Mouse (Mus musculus): ENCODE measurements around the gene Ung.

The Ung gene

DNA sequence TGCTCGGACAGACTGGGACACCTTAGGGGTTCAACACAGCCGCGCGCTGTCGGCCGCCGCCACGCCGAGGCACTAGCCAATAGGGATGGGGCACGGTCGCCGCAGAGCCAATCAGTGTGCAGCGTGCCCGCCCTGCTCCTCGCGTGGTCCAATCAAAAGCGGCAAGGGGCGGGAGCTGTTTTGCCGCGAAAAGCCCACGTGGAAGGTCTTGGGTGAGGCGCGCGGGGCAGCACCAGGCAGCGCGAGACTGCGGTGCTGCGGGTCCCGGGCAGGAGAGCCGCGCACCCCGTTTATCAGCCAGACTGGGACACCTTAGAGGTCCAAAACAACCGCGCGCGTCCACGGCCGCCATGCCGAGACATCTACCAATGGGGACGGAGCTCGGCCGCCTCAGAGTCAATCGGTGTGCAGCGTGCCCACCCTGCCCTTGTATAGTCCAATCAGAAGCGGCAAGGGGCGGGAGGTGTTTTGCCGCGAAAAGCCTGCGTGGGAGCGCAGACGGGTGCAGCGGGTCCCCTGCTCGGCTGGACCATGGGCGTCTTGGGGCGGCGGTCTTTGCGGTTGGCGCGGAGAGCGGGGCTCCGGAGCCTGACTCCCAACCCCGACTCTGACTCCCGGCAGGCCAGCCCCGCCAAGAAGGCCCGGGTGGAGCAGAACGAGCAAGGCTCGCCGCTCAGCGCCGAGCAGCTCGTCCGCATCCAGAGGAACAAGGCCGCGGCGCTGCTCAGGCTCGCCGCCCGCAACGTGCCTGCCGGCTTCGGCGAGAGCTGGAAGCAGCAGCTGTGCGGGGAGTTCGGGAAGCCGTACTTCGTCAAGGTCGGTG is 723 bp downstream of the Ung start:
- DNase-seq (ENCODE audit: extremely low spot score, low read depth, low spot score): no peak

DNA sequence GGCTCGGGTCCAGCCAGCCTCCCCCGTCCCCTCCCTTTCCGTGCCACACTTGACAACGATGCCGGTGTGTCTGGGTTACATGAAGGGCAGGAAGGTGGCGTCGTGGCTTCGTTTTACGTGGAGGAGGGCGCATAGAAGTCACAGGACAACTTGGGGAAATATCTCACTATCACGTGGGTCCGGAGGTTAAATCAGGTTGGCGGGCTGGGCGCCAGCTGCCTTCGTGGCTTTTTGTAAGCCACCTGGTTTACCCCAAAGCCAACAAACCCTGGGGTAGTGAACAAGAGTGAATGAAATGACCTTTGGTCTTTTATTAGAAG is 1.3 kb downstream of the Ung start:
- DNase-seq (ENCODE audit: extremely low spot score, low read depth, low spot score): no peak

DNA sequence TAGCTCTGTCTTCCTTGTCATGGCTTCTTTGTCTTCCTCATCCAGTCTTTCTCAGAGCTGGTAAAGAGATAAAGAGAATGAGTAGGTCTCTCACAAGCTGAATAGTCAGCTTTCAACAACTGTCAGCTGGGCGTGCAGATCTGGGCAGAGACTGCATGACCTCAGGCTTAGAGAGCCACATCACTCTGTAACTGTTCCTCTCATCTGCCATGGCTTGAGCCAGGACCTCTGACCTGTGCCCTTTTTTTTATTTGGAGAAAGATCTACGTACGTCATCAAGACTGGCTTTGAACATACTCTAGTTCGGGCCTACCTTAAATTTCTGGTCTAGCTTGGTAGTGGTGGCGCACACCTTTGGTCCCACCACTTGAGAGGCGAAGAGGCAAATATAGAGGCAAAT is 2.7 kb downstream of the Ung start:
- no peak for DNase-seq (ENCODE audit: extremely low spot score, low read depth, low spot score)

DNA sequence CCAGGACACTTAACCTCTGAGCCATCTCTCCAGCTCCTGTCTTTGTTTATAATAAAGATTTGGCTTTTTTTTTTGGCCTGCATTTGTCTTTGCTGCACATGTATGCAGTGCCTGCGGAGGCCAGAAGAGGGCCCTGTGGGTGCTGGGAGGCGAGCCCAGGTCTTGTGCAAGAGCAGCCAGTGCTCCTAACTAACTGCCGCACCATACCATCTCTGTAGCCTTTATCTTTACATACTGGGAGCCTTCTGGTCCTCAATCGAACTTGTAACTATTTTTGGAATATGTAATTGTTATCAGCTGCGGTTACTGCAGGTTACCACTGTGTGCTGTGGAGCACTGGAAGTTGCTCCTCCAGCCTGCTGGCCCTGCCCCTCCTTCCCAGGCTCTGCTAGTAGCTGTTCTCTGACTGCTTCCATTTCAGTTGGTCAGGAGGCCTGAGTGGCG is 3.9 kb downstream of the Ung start:
- no peak for DNase-seq (ENCODE audit: extremely low spot score, low read depth, low spot score)

DNA sequence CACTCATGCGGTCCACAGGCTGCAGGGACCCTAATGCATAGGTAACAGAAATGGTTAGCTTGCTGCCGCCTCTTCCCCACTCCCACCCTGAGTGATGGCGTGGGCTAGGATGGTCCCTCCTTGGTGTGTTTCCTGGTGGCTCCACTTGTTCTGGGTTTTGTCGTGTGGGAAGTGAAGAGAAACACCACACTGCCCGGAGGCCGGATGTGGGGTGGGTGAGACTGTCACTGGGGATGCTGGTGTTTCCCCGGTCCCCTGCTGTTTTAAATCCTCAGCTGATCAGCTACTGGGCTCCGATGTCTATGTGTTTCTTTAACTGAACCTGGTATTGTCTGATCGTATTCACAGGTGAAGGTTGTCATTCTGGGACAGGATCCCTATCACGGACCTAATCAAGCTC is 5.3 kb downstream of the Ung start:
- no peak for DNase-seq (ENCODE audit: extremely low spot score, low read depth, low spot score)

DNA sequence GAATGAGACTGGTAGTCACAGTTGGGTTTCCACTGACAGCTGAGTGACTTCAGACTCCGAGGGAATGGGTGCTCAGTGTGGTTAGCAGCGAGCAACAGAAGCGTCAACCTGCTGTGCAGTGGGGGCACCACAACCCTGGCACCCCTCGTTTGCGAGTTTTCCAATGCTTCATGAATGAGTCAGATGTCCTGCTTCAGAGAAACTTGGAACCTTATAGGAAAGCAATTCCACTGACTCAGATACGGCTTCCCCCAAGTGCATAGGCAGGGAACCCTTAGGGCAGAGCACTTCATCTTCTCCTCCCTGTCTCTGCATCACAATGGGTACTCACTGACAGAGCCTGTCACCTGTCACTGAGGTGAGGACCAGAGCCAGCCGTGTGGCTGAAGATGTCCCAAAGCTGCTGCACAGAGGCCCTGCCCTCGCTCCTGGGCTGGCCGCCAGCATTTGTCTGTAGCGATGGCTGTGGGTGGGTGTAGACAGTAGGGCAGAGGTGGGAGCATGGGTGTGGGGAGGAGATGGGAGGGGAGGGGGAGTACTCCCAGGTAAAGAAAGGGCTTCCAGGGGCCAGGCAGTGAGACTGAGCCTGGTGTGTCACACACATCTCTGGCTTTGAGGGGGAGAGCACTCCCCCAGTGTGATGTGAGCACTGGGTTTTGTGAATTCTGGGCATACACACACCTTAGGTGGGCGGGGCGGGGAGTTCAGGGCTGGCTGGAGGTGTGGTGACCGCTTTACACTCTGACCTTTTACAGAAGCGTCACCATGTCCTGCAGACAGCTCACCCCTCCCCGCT is 7.5 kb downstream of the Ung start:
- no peak for DNase-seq (ENCODE audit: extremely low spot score, low read depth, low spot score)

DNA sequence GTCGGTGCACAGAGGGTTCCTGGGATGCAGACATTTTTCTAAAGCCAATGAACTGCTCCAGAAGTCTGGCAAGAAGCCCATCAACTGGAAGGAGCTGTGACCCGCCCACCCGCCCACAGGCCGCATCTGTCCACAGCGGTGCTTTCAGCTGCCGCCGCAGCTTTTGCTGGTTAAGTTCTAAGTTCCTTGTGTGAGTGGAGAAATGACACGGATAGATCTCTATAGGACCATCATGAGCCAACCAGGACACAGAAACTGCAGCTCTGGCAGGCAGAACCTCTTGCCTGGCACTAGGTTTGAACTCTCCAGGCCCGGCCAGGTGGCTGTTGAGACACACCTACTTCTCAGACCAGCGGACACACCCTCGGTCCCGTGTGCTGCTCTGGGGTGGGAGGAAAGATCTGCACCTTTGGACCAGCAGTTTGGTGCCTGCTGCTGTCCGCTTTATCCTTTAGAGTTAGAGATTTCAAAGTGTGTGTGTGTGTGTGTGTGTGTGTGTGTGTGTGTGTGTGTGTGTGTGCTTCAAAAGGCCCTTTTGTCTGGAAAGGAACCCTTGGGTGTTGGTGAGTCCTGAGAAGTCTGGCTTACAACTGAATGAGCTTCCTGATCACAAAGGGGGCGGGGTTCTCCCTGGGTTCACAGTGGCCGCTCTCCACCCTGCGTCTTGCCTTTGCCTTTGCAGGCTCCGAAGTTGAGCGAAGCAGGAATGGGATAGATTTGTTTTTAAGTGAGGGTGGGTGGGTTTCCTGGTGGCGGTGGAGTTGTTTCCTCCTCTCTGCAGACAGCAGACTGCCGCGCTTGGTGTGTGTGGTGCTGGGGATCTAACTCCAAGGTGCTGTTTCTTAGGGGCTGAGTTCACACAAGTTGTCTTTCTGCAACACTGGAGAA is 8.3 kb downstream of the Ung start:
- DNase-seq (ENCODE audit: extremely low spot score, low read depth, low spot score): no peak

DNA sequence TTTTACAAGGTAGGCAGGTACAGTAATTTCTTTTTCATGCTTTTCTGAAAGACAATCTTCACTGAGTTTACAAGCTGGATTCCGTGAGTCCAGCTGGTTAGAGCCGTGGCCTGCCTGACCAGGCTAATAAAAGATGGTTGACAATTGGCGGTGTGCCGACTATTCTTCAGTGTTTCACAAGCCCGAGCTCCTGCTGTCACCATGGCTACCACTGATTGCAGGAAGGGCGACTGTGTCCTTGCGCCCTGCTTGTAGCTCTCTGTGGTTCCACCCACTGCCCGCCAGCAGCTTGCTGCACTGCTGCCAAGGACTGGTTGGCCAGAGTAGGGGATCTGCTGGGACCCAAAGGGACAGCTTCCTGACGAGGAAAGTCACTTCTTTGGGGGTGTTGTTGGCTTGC is 9.0 kb downstream of the Ung start:
- no peak for DNase-seq (ENCODE audit: extremely low spot score, low read depth, low spot score)

DNA sequence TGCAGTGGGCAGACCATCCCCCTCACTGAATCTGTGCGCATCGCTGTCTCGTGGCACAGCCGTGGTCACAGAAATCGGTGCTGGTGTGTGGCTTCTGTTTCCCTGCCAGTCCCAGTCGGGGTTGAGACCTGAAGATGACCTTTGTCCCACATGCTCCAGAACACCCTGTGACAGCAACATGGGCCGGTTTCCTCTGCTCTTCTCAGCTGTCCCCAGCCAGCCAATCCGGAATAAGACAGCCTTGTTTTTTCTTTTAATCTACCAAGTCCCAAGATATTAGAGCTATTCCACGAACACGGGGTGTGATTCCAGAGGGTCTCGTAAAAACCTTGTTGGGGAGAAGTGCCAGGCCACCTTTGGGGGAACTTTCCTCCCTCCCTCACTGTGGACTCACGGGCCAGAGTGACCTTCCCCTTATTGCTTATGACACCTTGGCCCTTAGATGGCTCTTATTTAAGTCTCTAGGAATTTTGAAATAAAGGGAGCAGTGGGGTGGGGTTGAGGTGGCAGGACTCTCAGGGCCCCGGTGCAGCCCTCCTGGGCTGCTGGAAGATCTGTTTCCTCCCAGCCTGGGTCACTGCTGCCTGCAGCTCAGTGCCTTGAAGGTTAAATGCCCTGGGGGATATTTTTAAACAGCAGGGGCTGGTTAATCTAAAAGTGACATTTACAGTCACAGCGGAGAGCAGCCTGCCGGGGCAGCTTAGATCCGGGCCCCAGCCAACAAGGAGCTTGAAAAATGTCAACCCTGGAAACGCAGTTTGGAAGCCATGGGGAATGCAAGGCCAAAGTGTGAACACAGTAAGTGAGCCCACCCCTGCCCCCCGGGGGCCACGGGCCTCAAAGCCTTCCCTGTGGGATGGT is 16.1 kb downstream of the Ung start, which contains the start of gene Acacb:
TSS of gene Acacb (plus strand) at position 508 of the 861 bp plus-strand sequence.
- DNase-seq (ENCODE audit: extremely low spot score, low read depth, low spot score): no peak

DNA sequence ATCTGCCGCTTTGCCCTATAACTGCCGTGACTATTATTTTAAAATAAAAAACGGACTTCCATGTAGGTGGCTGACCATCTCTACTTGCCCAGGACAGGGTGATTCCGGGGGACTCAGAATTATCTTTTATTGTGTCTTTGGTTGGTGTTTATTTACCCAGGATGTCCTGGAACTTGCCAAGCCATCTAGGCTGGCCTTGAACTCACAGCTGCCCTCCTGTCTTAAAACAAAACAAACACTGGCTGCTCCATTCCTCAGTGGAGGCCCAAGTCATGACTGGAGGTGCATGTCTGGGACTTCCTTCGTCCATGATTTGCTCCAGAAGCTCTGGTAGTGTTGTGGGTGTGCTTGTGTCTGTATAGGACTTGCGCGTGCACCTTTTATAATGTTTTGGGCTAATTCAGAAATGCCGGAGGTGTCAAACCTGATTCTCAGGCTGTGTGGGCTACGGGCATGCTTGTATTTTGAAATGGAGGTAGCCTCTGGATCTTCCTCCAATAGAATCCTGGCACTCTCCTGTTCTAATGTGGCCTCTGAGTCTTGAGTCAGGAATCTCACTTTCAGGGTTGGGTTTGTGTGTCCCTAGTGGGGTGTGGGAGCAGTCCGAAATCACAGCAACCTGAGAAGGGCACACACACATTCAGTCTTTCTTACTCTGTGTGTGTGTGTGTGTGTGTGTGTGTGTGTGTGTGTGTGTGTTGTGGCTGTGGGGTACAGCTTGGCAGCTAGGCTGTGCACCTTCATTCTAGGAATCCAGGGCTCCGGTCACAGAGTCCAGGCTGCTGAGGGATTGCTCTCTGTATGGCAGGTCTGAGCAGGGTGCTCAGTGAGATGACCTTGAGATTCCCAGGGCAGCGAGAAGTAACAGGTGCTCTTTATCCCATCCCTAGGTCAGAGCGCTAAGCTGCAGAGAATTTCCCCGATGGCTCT is 17.1 kb downstream of the Ung start:
- DNase-seq (ENCODE audit: extremely low spot score, low read depth, low spot score): no peak

DNA sequence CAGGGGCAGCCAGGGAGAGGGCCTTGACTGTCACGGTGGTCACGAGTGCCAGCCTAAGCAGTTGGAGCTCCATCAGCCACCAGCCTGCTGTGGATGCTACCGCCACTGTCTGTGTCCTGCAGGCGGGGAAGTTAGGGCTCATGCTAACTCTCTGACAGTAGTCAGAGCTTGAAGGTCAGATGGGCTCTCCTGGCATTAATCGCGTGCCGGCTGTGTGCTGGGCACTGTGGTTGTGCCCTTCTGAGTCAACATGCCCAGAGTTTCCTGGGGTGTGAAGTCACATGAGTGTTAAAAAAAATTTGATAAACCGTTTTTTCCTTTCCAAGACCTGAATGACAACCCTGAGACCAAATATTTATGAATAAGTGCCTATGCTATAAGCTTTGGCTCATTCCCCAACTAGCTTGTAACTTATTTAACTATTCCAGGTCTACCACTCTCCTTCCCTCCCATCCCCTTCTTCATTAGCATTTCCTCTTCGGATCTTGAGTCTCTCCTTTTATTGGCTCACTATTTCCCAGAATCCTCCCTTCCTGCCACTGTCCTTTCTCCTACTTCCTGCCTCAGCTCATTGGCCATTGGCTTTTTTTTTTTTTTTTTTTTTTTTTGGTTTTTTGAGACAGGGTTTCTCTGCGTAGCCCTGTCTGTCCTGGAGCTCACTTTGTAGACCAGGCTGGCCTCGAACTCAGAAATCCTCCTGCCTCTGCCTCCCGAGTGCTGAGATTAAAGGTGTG is 22.3 kb downstream of the Ung start:
- DNase-seq (ENCODE audit: extremely low spot score, low read depth, low spot score): no peak

DNA sequence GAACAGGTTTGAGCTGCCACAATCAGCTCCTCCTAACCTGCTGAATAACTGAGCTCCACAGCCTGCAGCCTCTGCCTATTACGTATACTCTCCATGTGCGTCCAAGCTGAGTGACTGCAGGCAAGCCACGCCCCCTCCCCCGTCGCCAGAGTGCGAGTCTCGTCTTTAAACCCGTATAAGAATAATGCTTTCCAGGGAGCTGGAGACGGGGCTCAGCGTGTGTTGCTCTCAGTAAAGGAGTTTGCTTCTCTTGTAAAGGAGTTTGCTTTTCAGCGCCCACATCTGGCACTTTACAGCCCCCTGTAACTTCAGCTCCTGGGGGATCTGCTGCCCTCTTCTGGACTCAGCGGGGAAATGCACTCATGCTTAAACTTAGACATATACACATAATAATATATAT is 23.3 kb downstream of the Ung start:
- DNase-seq (ENCODE audit: extremely low spot score, low read depth, low spot score): no peak

DNA sequence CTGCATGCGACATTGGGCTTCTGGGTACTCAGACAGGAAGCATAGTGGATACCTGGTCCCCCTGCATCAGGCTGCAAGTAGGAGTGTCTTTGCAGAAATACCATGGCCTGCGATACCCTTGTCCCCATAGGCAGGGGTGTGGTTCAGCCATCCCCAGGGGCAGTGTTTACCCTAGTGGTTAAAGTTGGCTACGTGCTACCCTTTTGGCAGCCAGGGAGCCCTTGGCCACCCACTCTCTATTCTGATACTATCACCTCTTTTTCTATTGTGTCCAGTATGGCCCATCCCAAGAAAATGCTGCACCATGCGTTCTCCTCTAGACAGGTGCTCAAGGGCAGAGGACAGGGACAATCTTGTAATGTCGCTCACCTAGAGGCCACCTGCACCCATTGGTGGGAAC is 24.6 kb downstream of the Ung start:
- DNase-seq (ENCODE audit: extremely low spot score, low read depth, low spot score): no peak

DNA sequence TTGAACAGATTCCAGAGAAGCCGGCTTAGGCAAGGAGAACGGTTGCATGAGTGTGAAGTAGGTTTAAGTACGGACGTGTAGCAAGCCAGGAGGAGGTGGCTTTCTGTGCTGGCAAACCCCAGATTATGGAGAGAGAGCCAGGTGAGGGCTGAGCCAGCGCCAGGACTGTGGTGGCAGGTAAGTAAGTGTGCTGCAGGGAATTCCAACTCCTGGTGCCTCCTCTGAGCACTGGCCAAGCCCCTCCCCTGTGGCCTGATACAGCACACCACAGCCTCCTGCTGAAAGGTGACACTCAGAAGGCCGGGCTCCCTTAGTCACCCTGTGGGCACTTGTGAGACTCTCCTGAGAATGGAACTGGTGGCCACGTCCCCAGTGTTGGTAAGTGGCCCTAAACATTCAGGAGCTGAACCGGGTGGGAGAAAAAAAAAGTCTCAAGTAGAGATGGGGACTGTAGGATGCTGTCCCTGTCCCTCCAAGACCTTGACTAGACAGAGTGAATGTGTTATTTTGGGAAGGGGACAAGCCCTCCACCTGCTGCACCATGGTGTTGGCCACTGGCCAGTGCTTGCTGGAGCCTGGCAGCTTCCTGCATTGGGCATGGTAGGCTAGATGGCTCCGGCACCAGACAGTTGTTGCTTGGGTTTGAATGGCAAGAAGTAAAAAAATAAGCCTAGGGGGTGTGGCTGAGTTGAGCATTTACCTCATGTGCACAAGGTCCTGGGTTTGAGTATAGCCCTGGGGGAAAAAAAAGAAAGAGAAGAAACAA is 25.2 kb downstream of the Ung start:
- DNase-seq (ENCODE audit: extremely low spot score, low read depth, low spot score): no peak

DNA sequence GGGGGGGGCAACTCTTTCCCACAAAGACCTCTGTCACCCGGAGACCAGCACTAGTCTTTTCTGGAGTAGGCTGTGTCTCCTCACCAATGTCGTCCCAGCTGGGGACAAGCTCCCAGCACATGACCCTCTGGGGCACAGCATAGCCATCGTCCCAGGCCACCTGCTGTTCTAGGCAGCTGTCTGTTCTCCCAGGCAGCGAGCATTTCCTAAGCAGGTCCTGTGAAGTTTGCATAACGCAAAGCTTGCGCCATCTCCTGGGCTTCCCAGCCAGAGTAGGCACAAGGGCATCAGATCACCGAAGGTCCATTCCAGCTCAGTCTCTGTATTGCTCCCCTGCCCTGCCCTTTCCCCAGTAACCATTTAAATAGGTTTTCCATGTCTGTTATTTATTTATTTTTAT is 27.1 kb downstream of the Ung start:
- DNase-seq (ENCODE audit: extremely low spot score, low read depth, low spot score): no peak

DNA sequence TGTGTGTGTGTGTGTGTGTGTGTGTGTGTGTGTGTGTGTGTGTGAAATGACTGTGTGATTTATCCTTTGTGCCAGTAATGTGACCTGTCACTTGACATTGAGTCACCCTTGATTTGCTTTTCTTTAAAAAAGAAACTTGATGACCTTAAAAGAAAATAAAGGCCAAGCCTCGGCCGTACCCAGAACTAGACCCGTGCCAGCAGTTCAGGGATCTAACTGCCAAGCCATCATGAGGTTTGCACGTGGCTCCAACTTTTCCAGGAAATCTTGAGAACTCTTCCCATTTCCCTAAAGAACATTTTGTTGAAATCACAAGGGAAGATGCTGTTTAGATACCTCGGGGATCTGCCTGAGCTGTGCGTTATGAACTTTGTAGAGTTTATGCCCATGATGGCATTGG is 31.2 kb downstream of the Ung start:
- DNase-seq (ENCODE audit: extremely low spot score, low read depth, low spot score): no peak

DNA sequence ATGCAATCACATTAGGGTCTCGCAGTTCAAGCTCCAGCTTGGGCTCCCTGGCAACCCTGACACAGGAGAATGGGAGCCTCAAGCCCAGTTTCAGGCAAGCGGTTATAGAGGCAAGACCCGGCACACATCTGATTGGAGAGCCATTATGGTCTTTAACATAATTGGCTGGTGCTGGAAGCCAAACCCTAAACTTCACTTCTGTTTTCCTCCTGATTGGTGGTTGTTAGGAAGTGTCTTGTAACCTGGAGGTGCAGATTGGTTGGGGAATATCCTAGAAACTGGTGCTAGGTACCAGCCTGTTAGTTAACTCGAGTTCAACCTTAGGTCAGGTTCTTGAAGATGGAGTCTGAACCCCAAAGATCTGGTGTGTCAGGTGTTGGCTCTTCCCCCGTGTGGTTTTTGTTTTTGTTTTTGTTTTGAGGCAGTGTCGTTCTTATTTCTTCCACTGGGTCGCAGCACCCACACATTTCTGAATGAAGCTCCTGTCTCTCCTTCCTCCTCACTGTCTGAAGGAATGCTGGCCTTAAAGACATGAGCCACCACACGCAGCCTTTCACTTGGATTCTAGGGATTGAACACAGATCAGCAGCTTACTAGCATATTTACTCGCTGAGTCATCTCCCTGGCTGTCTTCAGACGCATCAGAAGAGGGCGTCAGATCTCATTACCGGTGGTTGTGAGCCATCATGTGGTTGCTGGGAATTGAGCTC is 32.1 kb downstream of the Ung start:
- no peak for DNase-seq (ENCODE audit: extremely low spot score, low read depth, low spot score)

Data from hindlimb bud, embryonic 11.5 days (tissue).